Mouse (Mus musculus): ENCODE data around the gene Cntn5. TPM values are rescaled to one million over a fixed set of nuclear protein-coding genes. Genes with fewer than 3 reads are reported as not detected.

Cntn5 gene
- polyA plus RNA-seq, 1 experiment from 2014 or later, result 0.84 TPM

DNA sequence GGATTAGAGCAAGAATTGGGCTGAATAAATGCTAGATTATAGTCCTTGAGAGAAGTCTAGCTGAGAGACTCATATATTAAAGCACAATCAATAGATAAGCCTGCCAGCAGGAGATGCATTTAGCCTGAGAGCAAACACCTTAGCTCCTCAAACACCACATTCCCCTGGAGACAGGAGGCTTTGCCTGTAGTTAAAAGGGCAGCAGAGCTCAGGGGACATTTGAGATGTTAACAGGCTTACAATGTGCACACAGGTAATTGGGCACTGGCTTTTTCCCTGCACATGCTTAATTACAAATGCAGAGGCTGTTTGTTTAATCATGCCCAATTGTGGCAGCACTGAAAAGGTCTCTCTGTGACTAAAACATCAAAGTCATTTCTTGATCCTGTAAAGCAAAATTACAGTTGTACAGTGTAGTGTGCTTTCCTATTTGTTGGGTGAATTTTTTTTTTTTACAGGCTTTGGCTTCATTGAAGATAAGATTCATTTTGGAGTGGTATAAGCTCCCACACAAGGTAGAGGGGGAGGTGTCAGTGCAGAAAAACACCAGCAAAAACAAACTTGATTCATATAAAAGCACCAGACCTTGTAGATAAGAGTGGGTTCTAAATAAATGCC, 457.2 kb downstream of the Cntn5 start:
- no peak for ATAC-seq (ENCODE audit: insufficient read depth, low FRiP score, low TSS enrichment)
- no peaks in the 10 kb centered on the region for H3K27me3 ChIP-seq (ENCODE audit: control insufficient read depth, insufficient read depth, low read length)
- H3K4me3 ChIP-seq (ENCODE audit: low read depth, low read length), result no peak overlapping the region
- H3K36me3 ChIP-seq (ENCODE audit: control insufficient read depth, insufficient read depth, low read length), result no peaks in the 10 kb centered on the region
- H3K4me2 ChIP-seq (ENCODE audit: low read depth), result no peak overlapping the region
- no peaks in the 10 kb centered on the region for H3K4me1 ChIP-seq (ENCODE audit: control insufficient read depth, insufficient read depth, low read length)
- no peaks in the 10 kb centered on the region for H3K9me3 ChIP-seq (ENCODE audit: control insufficient read depth, low read length)
- no peak overlapping the region for H3K27ac ChIP-seq (ENCODE audit: low read depth, low read length)
- H3K9ac ChIP-seq (ENCODE audit: low read length), result no peak overlapping the region
- DNase-seq (ENCODE audit: low spot score), result no peak

DNA sequence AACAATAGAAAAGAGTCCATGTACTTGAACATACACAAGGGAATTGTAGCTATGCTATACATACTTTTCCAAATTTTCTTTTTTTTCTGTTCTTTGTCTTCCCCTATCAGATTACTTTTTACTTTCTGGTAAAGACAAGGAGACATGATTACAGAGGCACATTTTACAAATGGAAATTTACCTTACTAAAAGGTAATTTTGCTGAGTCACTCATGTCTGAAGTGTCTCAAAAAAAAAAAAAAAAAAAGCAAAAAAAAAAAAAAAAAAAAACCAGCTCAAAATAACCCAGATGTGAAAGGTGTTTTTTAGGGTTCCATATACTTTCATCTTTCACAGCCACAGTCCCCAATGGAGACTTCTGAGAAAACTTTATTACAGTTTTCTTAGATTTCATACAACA, 492.5 kb downstream of the Cntn5 start:
- Histone ChIP-seq H3K36me3 (ENCODE audit: control insufficient read depth, insufficient read depth, low read length) (no peaks in the 10 kb centered on the region), H3K4me2 (ENCODE audit: low read depth) (no peak overlapping the region), H3K27ac (ENCODE audit: low read depth, low read length) (no peak overlapping the region), H3K27me3 (ENCODE audit: control insufficient read depth, insufficient read depth, low read length) (no peaks in the 10 kb centered on the region), H3K9ac (ENCODE audit: low read length) (no peak overlapping the region), H3K9me3 (ENCODE audit: control insufficient read depth, low read length) (no peaks in the 10 kb centered on the region), H3K4me3 (ENCODE audit: low read depth, low read length) (no peak overlapping the region), H3K4me1 (ENCODE audit: control insufficient read depth, insufficient read depth, low read length) (no peaks in the 10 kb centered on the region)
- DNase-seq (ENCODE audit: low spot score), result no peak
- ATAC-seq (ENCODE audit: insufficient read depth, low FRiP score, low TSS enrichment), result no peak

DNA sequence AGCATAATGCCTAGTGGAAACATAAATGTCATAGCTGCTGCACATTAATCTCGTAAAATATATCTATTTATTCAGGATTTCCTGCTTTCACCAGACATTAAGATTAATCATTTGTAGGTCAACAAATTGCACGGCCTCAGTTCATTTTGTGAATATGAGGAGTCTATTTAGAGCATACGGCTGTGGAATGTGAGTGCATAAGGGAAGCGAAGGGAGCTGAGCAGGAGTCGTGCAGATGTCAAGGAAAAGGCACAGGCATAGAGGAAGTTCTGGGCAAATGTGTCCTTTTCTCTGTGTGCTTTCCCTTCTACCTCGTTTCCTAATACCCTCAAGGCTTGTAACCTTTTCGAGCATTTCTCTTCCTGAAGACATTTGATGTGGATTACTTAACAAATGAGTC, 504.5 kb downstream of the Cntn5 start:
- Histone ChIP-seq H3K27me3 (ENCODE audit: control insufficient read depth, insufficient read depth, low read length) (no peaks in the 10 kb centered on the region), H3K27ac (ENCODE audit: low read depth, low read length) (no peak overlapping the region), H3K4me1 (ENCODE audit: control insufficient read depth, insufficient read depth, low read length) (no peaks in the 10 kb centered on the region), H3K9me3 (ENCODE audit: control insufficient read depth, low read length) (no peaks in the 10 kb centered on the region), H3K4me3 (ENCODE audit: low read depth, low read length) (no peak overlapping the region), H3K9ac (ENCODE audit: low read length) (no peak overlapping the region), H3K36me3 (ENCODE audit: control insufficient read depth, insufficient read depth, low read length) (no peaks in the 10 kb centered on the region), H3K4me2 (ENCODE audit: low read depth) (no peak overlapping the region)
- no peak for ATAC-seq (ENCODE audit: insufficient read depth, low FRiP score, low TSS enrichment)
- 62% methylated on average over 7 of the region's 7 CpGs for WGBS
- no peak for DNase-seq (ENCODE audit: low spot score)

DNA sequence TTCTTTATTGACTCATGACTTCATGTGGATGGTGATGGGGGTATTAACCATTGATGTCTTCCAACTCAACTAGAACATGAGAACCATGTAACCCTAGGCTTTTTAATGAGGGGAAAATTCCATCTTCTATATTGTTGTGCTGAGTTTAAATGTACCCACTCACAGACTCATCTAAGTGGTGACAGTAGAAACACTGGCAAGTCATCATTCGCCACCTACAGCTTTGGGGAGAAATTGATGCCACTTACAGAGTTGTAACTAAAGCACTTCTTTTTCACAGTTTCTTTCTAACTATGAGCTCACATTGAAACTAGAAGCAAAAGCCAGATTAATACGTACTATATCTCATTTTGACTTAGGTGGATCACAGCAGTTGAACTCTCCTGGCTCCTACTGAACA, 514.7 kb downstream of the Cntn5 start:
- no peaks in the 10 kb centered on the region for H3K27me3 ChIP-seq (ENCODE audit: control insufficient read depth, insufficient read depth, low read length)
- DNase-seq (ENCODE audit: low spot score), result no peak
- H3K36me3 ChIP-seq (ENCODE audit: control insufficient read depth, insufficient read depth, low read length), result no peaks in the 10 kb centered on the region
- no peak overlapping the region for H3K4me2 ChIP-seq (ENCODE audit: low read depth)
- no peak overlapping the region for H3K4me3 ChIP-seq (ENCODE audit: low read depth, low read length)
- no peak for ATAC-seq (ENCODE audit: insufficient read depth, low FRiP score, low TSS enrichment)
- H3K9ac ChIP-seq (ENCODE audit: low read length), result no peak overlapping the region
- H3K27ac ChIP-seq (ENCODE audit: low read depth, low read length), result no peak overlapping the region
- 93% methylated on average over 2 of the region's 2 CpGs for WGBS
- no peaks in the 10 kb centered on the region for H3K9me3 ChIP-seq (ENCODE audit: control insufficient read depth, low read length)
- H3K4me1 ChIP-seq (ENCODE audit: control insufficient read depth, insufficient read depth, low read length), result no peaks in the 10 kb centered on the region

DNA sequence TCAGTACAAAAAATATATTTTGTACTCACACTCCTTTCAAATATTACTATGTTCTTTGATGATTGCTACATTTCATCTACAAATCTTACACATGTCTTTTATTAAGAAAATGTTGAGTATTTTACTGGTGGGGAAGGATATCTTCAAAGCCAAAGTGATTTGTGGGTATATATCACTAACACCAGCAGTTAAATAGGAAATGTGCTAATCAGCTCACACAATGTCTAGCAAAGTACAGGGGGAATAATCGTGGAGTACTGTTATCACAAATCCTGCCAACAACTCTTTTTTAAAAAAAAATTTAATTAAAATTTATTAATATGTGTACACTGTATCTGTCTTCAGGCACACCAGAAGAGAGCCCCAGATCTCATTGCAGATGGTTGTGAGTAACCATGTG, 520.1 kb downstream of the Cntn5 start:
- H3K9me3 ChIP-seq (ENCODE audit: control insufficient read depth, low read length), result no peaks in the 10 kb centered on the region
- WGBS, result 85% methylated on average over 1 of the region's 1 CpGs
- no peaks in the 10 kb centered on the region for H3K4me1 ChIP-seq (ENCODE audit: control insufficient read depth, insufficient read depth, low read length)
- H3K4me2 ChIP-seq (ENCODE audit: low read depth), result no peak overlapping the region
- H3K27me3 ChIP-seq (ENCODE audit: control insufficient read depth, insufficient read depth, low read length), result no peaks in the 10 kb centered on the region
- no peak overlapping the region for H3K27ac ChIP-seq (ENCODE audit: low read depth, low read length)
- ATAC-seq (ENCODE audit: insufficient read depth, low FRiP score, low TSS enrichment), result no peak
- no peak overlapping the region for H3K4me3 ChIP-seq (ENCODE audit: low read depth, low read length)
- no peaks in the 10 kb centered on the region for H3K36me3 ChIP-seq (ENCODE audit: control insufficient read depth, insufficient read depth, low read length)
- H3K9ac ChIP-seq (ENCODE audit: low read length), result no peak overlapping the region
- DNase-seq (ENCODE audit: low spot score), result no peak

DNA sequence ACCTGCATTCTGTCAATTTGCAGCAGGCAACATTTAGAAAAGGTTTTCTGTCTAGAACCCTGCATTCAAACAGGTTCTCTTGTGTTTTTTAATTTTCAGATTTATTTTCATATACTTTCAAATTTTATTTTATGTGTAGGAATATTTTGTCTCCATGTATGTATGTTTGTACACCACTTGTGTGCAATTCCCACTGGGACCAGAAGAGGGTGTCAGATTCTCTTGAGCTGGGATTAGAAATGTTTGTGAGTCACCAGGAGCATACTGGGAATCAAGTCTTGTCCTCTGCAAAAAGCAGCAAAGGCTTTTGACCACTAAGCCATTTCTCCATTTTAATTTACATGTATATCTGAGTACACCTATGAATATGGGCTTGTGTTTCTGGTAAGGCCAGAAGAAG, 521.4 kb downstream of the Cntn5 start:
- no peak for DNase-seq (ENCODE audit: low spot score)
- no peak overlapping the region for H3K9ac ChIP-seq (ENCODE audit: low read length)
- no peaks in the 10 kb centered on the region for H3K27me3 ChIP-seq (ENCODE audit: control insufficient read depth, insufficient read depth, low read length)
- H3K4me1 ChIP-seq (ENCODE audit: control insufficient read depth, insufficient read depth, low read length), result no peaks in the 10 kb centered on the region
- no peaks in the 10 kb centered on the region for H3K36me3 ChIP-seq (ENCODE audit: control insufficient read depth, insufficient read depth, low read length)
- no peak overlapping the region for H3K4me2 ChIP-seq (ENCODE audit: low read depth)
- no peak for ATAC-seq (ENCODE audit: insufficient read depth, low FRiP score, low TSS enrichment)
- no peak overlapping the region for H3K27ac ChIP-seq (ENCODE audit: low read depth, low read length)
- H3K4me3 ChIP-seq (ENCODE audit: low read depth, low read length), result no peak overlapping the region
- no peaks in the 10 kb centered on the region for H3K9me3 ChIP-seq (ENCODE audit: control insufficient read depth, low read length)

DNA sequence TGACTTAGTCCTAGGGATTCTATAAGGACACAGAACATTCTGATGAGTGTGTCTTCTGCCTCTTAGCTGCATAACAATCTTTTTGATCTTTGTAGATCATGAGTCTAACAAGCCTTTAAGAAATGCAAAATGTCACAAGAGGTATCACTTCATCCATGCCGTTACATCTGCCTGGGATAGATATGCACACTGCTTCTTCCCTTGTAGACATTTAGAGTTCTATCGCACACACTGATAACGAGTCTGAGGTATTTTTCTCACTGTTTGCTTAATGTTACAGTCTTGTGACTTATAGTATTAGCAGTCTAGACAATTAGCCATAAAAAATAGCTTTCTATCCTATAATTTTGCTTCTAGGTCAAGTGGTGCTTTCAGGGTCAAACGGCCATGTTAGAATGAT, 522.9 kb downstream of the Cntn5 start:
- no peak overlapping the region for H3K27ac ChIP-seq (ENCODE audit: low read depth, low read length)
- H3K4me2 ChIP-seq (ENCODE audit: low read depth), result no peak overlapping the region
- H3K9ac ChIP-seq (ENCODE audit: low read length), result no peak overlapping the region
- ATAC-seq (ENCODE audit: insufficient read depth, low FRiP score, low TSS enrichment), result no peak
- no peaks in the 10 kb centered on the region for H3K9me3 ChIP-seq (ENCODE audit: control insufficient read depth, low read length)
- no peaks in the 10 kb centered on the region for H3K27me3 ChIP-seq (ENCODE audit: control insufficient read depth, insufficient read depth, low read length)
- no peak for DNase-seq (ENCODE audit: low spot score)
- 93% methylated on average over 4 of the region's 4 CpGs for WGBS
- H3K4me1 ChIP-seq (ENCODE audit: control insufficient read depth, insufficient read depth, low read length), result no peaks in the 10 kb centered on the region
- H3K36me3 ChIP-seq (ENCODE audit: control insufficient read depth, insufficient read depth, low read length), result no peaks in the 10 kb centered on the region
- no peak overlapping the region for H3K4me3 ChIP-seq (ENCODE audit: low read depth, low read length)

DNA sequence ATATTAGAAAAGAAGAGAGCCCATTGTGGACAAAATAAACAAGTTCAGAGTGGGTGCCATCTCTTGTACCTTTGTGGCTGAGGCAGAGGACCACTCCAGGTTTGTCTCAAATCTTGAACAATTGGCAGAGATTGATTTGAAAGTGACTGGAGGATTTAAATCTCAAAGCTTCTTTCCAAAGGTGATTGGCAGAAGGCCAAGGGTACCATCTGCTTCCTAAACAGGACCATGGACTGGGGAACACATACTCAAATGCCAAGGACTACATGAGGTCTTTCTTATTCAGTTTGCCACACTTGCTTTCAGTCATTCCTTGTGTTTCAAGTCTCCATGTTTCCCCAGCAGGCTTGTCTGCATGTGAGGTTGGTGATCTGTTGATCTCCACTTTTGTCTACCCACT, 528.3 kb downstream of the Cntn5 start:
- no peaks in the 10 kb centered on the region for H3K36me3 ChIP-seq (ENCODE audit: control insufficient read depth, insufficient read depth, low read length)
- no peaks in the 10 kb centered on the region for H3K4me1 ChIP-seq (ENCODE audit: control insufficient read depth, insufficient read depth, low read length)
- no peak overlapping the region for H3K27ac ChIP-seq (ENCODE audit: low read depth, low read length)
- no peaks in the 10 kb centered on the region for H3K9me3 ChIP-seq (ENCODE audit: control insufficient read depth, low read length)
- DNase-seq (ENCODE audit: low spot score) (no peak), ATAC-seq (ENCODE audit: insufficient read depth, low FRiP score, low TSS enrichment) (no peak)
- H3K4me2 ChIP-seq (ENCODE audit: low read depth), result no peak overlapping the region
- no peak overlapping the region for H3K4me3 ChIP-seq (ENCODE audit: low read depth, low read length)
- H3K27me3 ChIP-seq (ENCODE audit: control insufficient read depth, insufficient read depth, low read length), result no peaks in the 10 kb centered on the region
- H3K9ac ChIP-seq (ENCODE audit: low read length), result no peak overlapping the region

DNA sequence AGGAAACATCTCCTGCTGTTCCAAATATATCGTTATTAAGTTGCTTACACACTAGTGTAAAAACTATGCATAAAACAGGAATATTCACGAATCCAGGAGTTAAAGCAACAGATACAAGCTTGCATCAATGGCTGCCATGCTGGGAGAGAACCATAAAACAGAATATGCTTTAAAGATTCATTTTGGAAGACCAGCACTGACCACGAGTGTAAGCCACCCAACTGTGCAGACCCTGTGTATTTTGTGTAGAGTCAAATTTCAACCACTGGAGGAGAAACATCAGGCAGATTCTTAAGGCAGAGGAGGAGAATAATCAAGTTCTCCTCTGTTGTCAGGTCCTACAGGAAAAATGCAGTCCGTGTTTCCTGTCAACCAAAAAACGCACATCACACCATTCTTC, 535.6 kb downstream of the Cntn5 start:
- Histone ChIP-seq H3K9ac (ENCODE audit: low read length) (no peak overlapping the region), H3K4me3 (ENCODE audit: low read depth, low read length) (no peak overlapping the region), H3K9me3 (ENCODE audit: control insufficient read depth, low read length) (no peaks in the 10 kb centered on the region), H3K4me2 (ENCODE audit: low read depth) (no peak overlapping the region), H3K27me3 (ENCODE audit: control insufficient read depth, insufficient read depth, low read length) (no peaks in the 10 kb centered on the region), H3K36me3 (ENCODE audit: control insufficient read depth, insufficient read depth, low read length) (no peaks in the 10 kb centered on the region), H3K27ac (ENCODE audit: low read depth, low read length) (no peak overlapping the region), H3K4me1 (ENCODE audit: control insufficient read depth, insufficient read depth, low read length) (no peaks in the 10 kb centered on the region)
- ATAC-seq (ENCODE audit: insufficient read depth, low FRiP score, low TSS enrichment) (no peak), DNase-seq (ENCODE audit: low spot score) (no peak)
- WGBS, result 56% methylated on average over 5 of the region's 5 CpGs

Data from neural tube, embryonic 11.5 days (tissue).